Mouse (Mus musculus) MN1 (cell line): ENCODE data around the gene Fktn.
"Not testable (repeated sequence)": the region's sequence is repeated elsewhere in the genome, so short reads cannot be mapped to it uniquely, and the experiment has no call there.

ENCODE experiments used
- DNase-seq: peaks from one replicate; pipeline ENCODE4 v3.0.0-alpha.2; 2016; ENCODE audit warnings: low spot score

Gene Fktn

GRCm38 (mm10) chr4:53770958-53771735 lies 57.3 kb downstream of the Fktn start:
- DNase-seq = no peak

GRCm38 (mm10) chr4:53772004-53772403 lies 58.2 kb downstream of the Fktn start:
- no peak for DNase-seq

- DNase-seq = no peak
Observed at GRCm38 (mm10) chr4:53773911-53774310, 60.1 kb downstream of the Fktn start.

GRCm38 (mm10) chr4:53781396-53781795 lies 67.6 kb downstream of the Fktn start:
- no peak for DNase-seq

- DNase-seq = no peak
Observed at GRCm38 (mm10) chr4:53782216-53783070, 68.6 kb downstream of the Fktn start.

GRCm38 (mm10) chr4:53785746-53786398 lies 72.1 kb downstream of the Fktn start:
- DNase-seq = no peak

- no peak for DNase-seq
Observed at GRCm38 (mm10) chr4:53786851-53787250, 73.1 kb downstream of the Fktn start.

- DNase-seq = no peak
Observed at GRCm38 (mm10) chr4:53789346-53789745, 75.5 kb downstream of the Fktn start.

GRCm38 (mm10) chr4:53794257-53794966 lies 80.6 kb downstream of the Fktn start:
- DNase-seq = no peak

GRCm38 (mm10) chr4:53795086-53795485 lies 81.3 kb downstream of the Fktn start:
- no peak for DNase-seq

- no peak for DNase-seq
Observed at GRCm38 (mm10) chr4:53795706-53796105, 81.9 kb downstream of the Fktn start.

- no peak for DNase-seq
Observed at GRCm38 (mm10) chr4:53796865-53797772, 83.3 kb downstream of the Fktn start.

GRCm38 (mm10) chr4:53798896-53799676 lies 85.3 kb downstream of the Fktn start:
- no peak for DNase-seq

GRCm38 (mm10) chr4:53799753-53800152 lies 86.0 kb downstream of the Fktn start:
- DNase-seq = no peak

GRCm38 (mm10) chr4:53803674-53804073 lies 89.9 kb downstream of the Fktn start:
- DNase-seq = not testable (repeated sequence)

GRCm38 (mm10) chr4:53806428-53806827 lies 92.6 kb downstream of the Fktn start:
- not testable (repeated sequence) for DNase-seq

GRCm38 (mm10) chr4:53818320-53818719 lies 104.5 kb downstream of the Fktn start:
- no peak for DNase-seq

GRCm38 (mm10) chr4:53823697-53824096 lies 109.9 kb downstream of the Fktn start:
- DNase-seq = no peak

- no peak for DNase-seq
Observed at GRCm38 (mm10) chr4:53824831-53825230, 111.0 kb downstream of the Fktn start.
